8 mouse cellular contexts compared by ENCODE assay signal in genomic region chr15:41162793-41163192, GRCm38 (mm10).
DNase-seq lines count a peak whose midpoint lies in the region; ATAC-seq and TF ChIP-seq lines count a peak whose summit lies in the region.

No protein-coding gene starts in this region.

- 3% methylated on average over 8 of the region's 8 CpGs for WGBS in heart, embryonic 15.5 days

- peaks cover 5% of the 10 kb centered on the region for H3K4me1 ChIP-seq in heart, embryonic 15.5 days (replicated peaks)

- H3K4me3 ChIP-seq in gastrocnemius, adult 2 months = peak overlapping the region; percentile 25
- H3K4me3 ChIP-seq in heart, embryonic 15.5 days = no peak overlapping the region

- peak; percentile 41 for DNase-seq in gastrocnemius, adult 2 months
- no peak for DNase-seq in gastrocnemius, postnatal 36 days
- DNase-seq in MEL-GATA-1-ER (ENCODE audit: extremely low read depth, low read depth) = peak; percentile 61
- DNase-seq in embryo, embryonic 10 days (ENCODE audit: low spot score) = peak; percentile 86
- peak; percentile 19 to 80 for DNase-seq in layer of hippocampus, adult 18-20 months (ENCODE audit: low spot score in 2 of 2)
- DNase-seq in lung, postnatal 25 days (ENCODE audit: low spot score) = peak; percentile 13
- DNase-seq in skeletal muscle tissue, adult 2 months (ENCODE audit: low read depth, low spot score) = peak; percentile 14

- ATAC-seq in heart, embryonic 15.5 days (replicated peaks; ENCODE audit: insufficient number of reproducible peaks, insufficient read depth, low FRiP score, low read depth) = no peak

- H3K4me2 ChIP-seq in heart, embryonic 15.5 days = peak overlapping the region; percentile 32

- H3K27me3 ChIP-seq in heart, embryonic 15.5 days = no peaks in the 10 kb centered on the region

- TF ChIP-seq CTCF in gastrocnemius, adult 2 months (IDR thresholded peaks at IDR 0.05) = peak; percentile 82

- no peak overlapping the region for H3K27ac ChIP-seq in gastrocnemius, adult 2 months
- H3K27ac ChIP-seq in heart, embryonic 15.5 days = no peak overlapping the region

- H3K36me3 ChIP-seq in heart, embryonic 15.5 days = no peaks in the 10 kb centered on the region

- no peaks in the 10 kb centered on the region for H3K9me3 ChIP-seq in heart, embryonic 15.5 days (replicated peaks)

- intact Hi-C loops in gastrocnemius, adult 2 months (cut with DNase I) = no loop called here
- intact Hi-C loops in gastrocnemius, postnatal 36 days (cut with DNase I) = no loop called here

- no peak overlapping the region for H3K9ac ChIP-seq in heart, embryonic 15.5 days

Comparison
In these comparisons a context has a peak if more than half of its experiments do, and no peak if none do; other contexts are left out.
1. DNase-seq: peak in gastrocnemius, adult 2 months (single experiment), MEL-GATA-1-ER (single experiment), embryo, embryonic 10 days (single experiment), layer of hippocampus, adult 18-20 months (2 of 2), lung, postnatal 25 days (single experiment) and skeletal muscle tissue, adult 2 months (single experiment); none in gastrocnemius, postnatal 36 days (0 of 2).